20 mouse cellular contexts compared by ENCODE assay signal in the genomic region with DNA sequence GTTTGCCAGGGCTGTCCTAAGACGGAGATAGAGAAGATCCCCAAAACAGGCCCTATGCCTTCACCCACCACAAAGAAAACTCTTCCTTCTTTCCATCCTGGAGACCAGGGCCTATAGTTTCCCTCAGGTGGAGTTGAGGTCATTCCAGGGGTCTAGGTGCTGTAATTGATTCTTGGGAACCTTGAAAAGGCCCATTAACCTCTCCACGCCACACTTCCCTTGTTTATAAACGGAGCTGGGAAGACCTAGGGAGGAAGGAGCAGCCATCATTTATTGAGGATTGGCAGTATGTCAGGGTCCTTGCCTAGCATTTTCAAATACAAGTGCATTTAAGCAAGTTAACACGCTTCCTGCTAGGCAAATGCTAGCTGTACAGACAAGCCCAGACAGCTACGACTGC. TPM values are rescaled to one million over a fixed set of nuclear protein-coding genes. Genes with fewer than 3 reads are reported as not detected.
"Had no signal": no experiment of that assay in that cellular context is flagged by ENCODE, and none has a peak within 500 bp of the region (broad histone marks: within the 10 kb centered on the region; RNA-seq: fewer than 3 reads in every experiment).

No protein-coding gene starts in this region.

- H3K9ac ChIP-seq: lung, embryonic 14.5 days; midbrain, embryonic 12.5 days; neural tube, embryonic 13.5 days; neural tube, embryonic 15.5 days had no signal

- DNase-seq: lung, embryonic 14.5 days; lung, postnatal 10 days; lung, postnatal 4 days; midbrain, embryonic 14.5 days; retina, postnatal 1 day; right cerebral cortex, adult 18-20 months; right cerebral cortex, postnatal 25 days; right cerebral cortex, postnatal 4 days; spleen, adult 18-20 months; thymus, adult 18-20 months; thymus, postnatal 14 days; thymus, postnatal 36 days had no signal

- H3K4me2 ChIP-seq: lung, embryonic 14.5 days; midbrain, embryonic 12.5 days; neural tube, embryonic 13.5 days; neural tube, embryonic 15.5 days had no signal

- H3K27me3 ChIP-seq: midbrain, embryonic 12.5 days; neural tube, embryonic 13.5 days; neural tube, embryonic 15.5 days had no signal

- H3K27ac ChIP-seq: midbrain, embryonic 10.5 days; midbrain, embryonic 12.5 days; neural tube, embryonic 13.5 days; neural tube, embryonic 15.5 days had no signal

- H3K4me1 ChIP-seq: midbrain, embryonic 12.5 days; neural tube, embryonic 13.5 days; neural tube, embryonic 15.5 days had no signal

- ATAC-seq: midbrain, embryonic 16.5 days had no signal

- H3K36me3 ChIP-seq: midbrain, embryonic 10.5 days; midbrain, embryonic 12.5 days; neural tube, embryonic 13.5 days; neural tube, embryonic 15.5 days had no signal

- H3K4me3 ChIP-seq: midbrain, embryonic 10.5 days; midbrain, embryonic 12.5 days; myocyte; neural tube, embryonic 13.5 days; neural tube, embryonic 15.5 days had no signal

- H3K9me3 ChIP-seq: midbrain, embryonic 10.5 days; midbrain, embryonic 12.5 days; neural tube, embryonic 13.5 days; neural tube, embryonic 15.5 days had no signal

RNA-seq across cellular contexts. Expression of gene Syndig1l, which starts 28.8 kb away (rescaled TPM):
- polyA plus RNA-seq: lung, embryonic 14.5 days; lung, embryonic 16.5 days; myocyte; small intestine, adult 2 months had no signal
